Comparison of ENCODE assay signal across 21 mouse cellular contexts in genomic region chrX:103518798-103519197, GRCm38 (mm10).
"Had no signal": no experiment of that assay in that cellular context is flagged by ENCODE, and none has a peak within 500 bp of the region (broad histone marks: within the 10 kb centered on the region; RNA-seq: fewer than 3 reads in every experiment).

No protein-coding gene starts in this region.

- ATAC-seq: inflammation-experienced regulatory T-cells, adult 6 months; intestine, embryonic 16.5 days; midbrain, embryonic 13.5 days; midbrain, embryonic 16.5 days had no signal

- H3K4me3 ChIP-seq: limb, embryonic 12.5 days; limb, embryonic 15.5 days; midbrain, embryonic 10.5 days; midbrain, embryonic 13.5 days; myocyte; neural tube, embryonic 13.5 days; stomach, embryonic 15.5 days had no signal

- H3K4me2 ChIP-seq: limb, embryonic 12.5 days; limb, embryonic 15.5 days; midbrain, embryonic 13.5 days; neural tube, embryonic 13.5 days; stomach, embryonic 15.5 days had no signal

- H3K27me3 ChIP-seq: limb, embryonic 12.5 days; limb, embryonic 15.5 days; midbrain, embryonic 13.5 days; neural tube, embryonic 13.5 days; stomach, embryonic 15.5 days had no signal

- DNase-seq: kidney, adult 2 months; kidney, postnatal 25 days; left cerebral cortex, postnatal 4 days; lung, adult 2 months; lung, postnatal 14 days; lung, postnatal 4 days; retina, postnatal 1 day; right cerebral cortex, postnatal 25 days; spleen, adult 18-20 months; thymus, postnatal 25 days had no signal

- H3K4me1 ChIP-seq: limb, embryonic 12.5 days; limb, embryonic 15.5 days; midbrain, embryonic 10.5 days; midbrain, embryonic 13.5 days; neural tube, embryonic 13.5 days had no signal

- H3K36me3 ChIP-seq: limb, embryonic 12.5 days; limb, embryonic 15.5 days; midbrain, embryonic 10.5 days; midbrain, embryonic 13.5 days; neural tube, embryonic 13.5 days; stomach, embryonic 15.5 days had no signal

- H3K9me3 ChIP-seq: limb, embryonic 12.5 days; limb, embryonic 15.5 days; midbrain, embryonic 10.5 days; midbrain, embryonic 13.5 days; neural tube, embryonic 13.5 days; stomach, embryonic 15.5 days had no signal

- H3K27ac ChIP-seq: kidney, postnatal 0 days; limb, embryonic 12.5 days; limb, embryonic 15.5 days; midbrain, embryonic 10.5 days; midbrain, embryonic 13.5 days; neural tube, embryonic 13.5 days; stomach, embryonic 15.5 days had no signal

- H3K9ac ChIP-seq: limb, embryonic 12.5 days; limb, embryonic 15.5 days; midbrain, embryonic 13.5 days; neural tube, embryonic 13.5 days; stomach, embryonic 15.5 days had no signal
